Comparison of ENCODE assay signal across 8 mouse cellular contexts in genomic region chr19:32757831-32758792, GRCm38 (mm10). TPM values are rescaled to one million over a fixed set of nuclear protein-coding genes. Genes with fewer than 3 reads are reported as not detected.
DNase-seq lines count a peak whose midpoint lies in the region; ATAC-seq and TF ChIP-seq lines count a peak whose summit lies in the region.

No protein-coding gene starts in this region.

- peak overlapping the region; percentile 96 for H3K9ac ChIP-seq in MEL (ENCODE audit: control insufficient read depth, low read depth, low read length, poor library complexity, severe bottlenecking)
- peak overlapping the region; percentile 97 for H3K9ac ChIP-seq in forebrain, embryonic 16.5 days (replicated peaks; ENCODE audit: low read depth, low read length)
- H3K9ac ChIP-seq in hindbrain, embryonic 14.5 days: peak overlapping the region; percentile 97

- peak; percentile 69 for DNase-seq in MEL (ENCODE audit: low read depth, low spot score)
- DNase-seq in c-Kit-negative CD71-positive TER-119-positive erythroid progenitor cells, embryonic 14.5 days (ENCODE audit: low read depth, low spot score): peak; percentile 24
- peak; percentile 50 for DNase-seq in hindbrain, embryonic 14.5 days (ENCODE audit: low spot score)
- DNase-seq in left cerebral cortex, adult 2 months (ENCODE audit: extremely low spot score in 1 of 2, low spot score in 2 of 2): peak; percentile 57 to 62
- DNase-seq in skeletal muscle tissue, adult 2 months (ENCODE audit: low read depth, low spot score): peak; percentile 28
- DNase-seq in yolk sac, embryonic 10.5 days (ENCODE audit: low spot score): peak; percentile 64

- TF ChIP-seq POLR2A in MEL (IDR thresholded peaks at IDR 0.05; ENCODE audit: control insufficient read depth in 1 of 2, insufficient read depth in 1 of 2, low read depth in 1 of 2, low read length in 2 of 2, poor library complexity in 1 of 2): no peak

- H3K9me3 ChIP-seq in MEL (replicated peaks; ENCODE audit: insufficient read depth, low read length): no peaks in the 10 kb centered on the region
- H3K9me3 ChIP-seq in forebrain, embryonic 16.5 days (ENCODE audit: control insufficient read depth, low read length): no peaks in the 10 kb centered on the region
- H3K9me3 ChIP-seq in hindbrain, embryonic 14.5 days (ENCODE audit: control insufficient read depth, low read length): no peaks in the 10 kb centered on the region

- H3K27ac ChIP-seq in MEL (ENCODE audit: control insufficient read depth, low read depth, low read length) (peak overlapping the region; percentile 65), macrophage (peak overlapping the region; percentile 51)
- H3K27ac ChIP-seq in forebrain, embryonic 16.5 days (ENCODE audit: low read length): peak overlapping the region; percentile 99
- peak overlapping the region; percentile 98 for H3K27ac ChIP-seq in hindbrain, embryonic 14.5 days
- H3K27ac ChIP-seq in left cerebral cortex, adult 2 months: peak overlapping the region; percentile 97

- peak; percentile 15 for ATAC-seq in forebrain, embryonic 16.5 days
- peak; percentile 9 for ATAC-seq in hindbrain, embryonic 14.5 days (ENCODE audit: low FRiP score)

- TF ChIP-seq RAD21 in MEL (IDR thresholded peaks at IDR 0.05; ENCODE audit: low read depth, low read length): no peak

- H3K36me3 ChIP-seq in MEL (ENCODE audit: control insufficient read depth in 1 of 2, insufficient read depth in 2 of 2, low read length in 2 of 2) (peaks cover 3 to 21% of the 10 kb centered on the region in 2 experiments; a peak in 3 of 4 replicates), macrophage (ENCODE audit: inconsistent target) (no peaks in the 10 kb centered on the region)
- no peaks in the 10 kb centered on the region for H3K36me3 ChIP-seq in forebrain, embryonic 16.5 days (ENCODE audit: control insufficient read depth, insufficient read depth)
- no peaks in the 10 kb centered on the region for H3K36me3 ChIP-seq in hindbrain, embryonic 14.5 days (replicated peaks; ENCODE audit: control insufficient read depth, insufficient read depth)

- peak overlapping the region; percentile 82 for H3K4me2 ChIP-seq in forebrain, embryonic 16.5 days (ENCODE audit: low read length)
- peak overlapping the region; percentile 99 for H3K4me2 ChIP-seq in hindbrain, embryonic 14.5 days (replicated peaks)

- peaks cover 6 to 8% of the 10 kb centered on the region in 2 experiments; a peak in 3 of 4 replicates for H3K4me1 ChIP-seq in MEL (ENCODE audit: control insufficient read depth in 1 of 2, insufficient read depth in 2 of 2, low read length in 2 of 2)
- peaks cover 22% of the 10 kb centered on the region for H3K4me1 ChIP-seq in forebrain, embryonic 16.5 days (replicated peaks; ENCODE audit: control insufficient read depth, insufficient read depth, low read length)
- H3K4me1 ChIP-seq in hindbrain, embryonic 14.5 days (replicated peaks; ENCODE audit: control insufficient read depth, insufficient read depth, low read length): peaks cover 36% of the 10 kb centered on the region

- TF ChIP-seq CTCF in MEL (IDR thresholded peaks at IDR 0.05 in 2 of 3, conservative IDR thresholded peaks at IDR 0.05 in 1 of 3; ENCODE audit: control insufficient read depth in 1 of 3, insufficient read depth in 1 of 3, low read depth in 2 of 3, low read length in 3 of 3, poor library complexity in 1 of 3, severe bottlenecking in 1 of 3): no peak
- TF ChIP-seq CTCF in left cerebral cortex, adult 2 months (IDR thresholded peaks at IDR 0.05): no peak

- peak overlapping the region; percentile 90 to 94 for H3K4me3 ChIP-seq in MEL (ENCODE audit: control insufficient read depth in 1 of 2, insufficient read depth in 1 of 2, low read depth in 2 of 2, low read length in 2 of 2)
- peak overlapping the region; percentile 80 for H3K4me3 ChIP-seq in forebrain, embryonic 16.5 days (replicated peaks; ENCODE audit: low read length)
- peak overlapping the region; percentile 92 for H3K4me3 ChIP-seq in hindbrain, embryonic 14.5 days (replicated peaks; ENCODE audit: low read length)
- H3K4me3 ChIP-seq in left cerebral cortex, adult 2 months: peak overlapping the region; percentile 92
- H3K4me3 ChIP-seq in macrophage (ENCODE audit: inconsistent target): peak overlapping the region; percentile 72

- no peak for TF ChIP-seq EP300 in MEL (IDR thresholded peaks at IDR 0.05; ENCODE audit: low read depth in 1 of 2, low read length in 2 of 2)

- intact Hi-C loops in left cerebral cortex, adult 2 months (cut with DNase I): loop anchor here (2.0 to 5.0 kb wide), 5 partner anchors 45 to 607 kb away; no protein-coding TSS in a partner anchor

- H3K27me3 ChIP-seq in MEL (ENCODE audit: control insufficient read depth in 1 of 2, insufficient read depth in 2 of 2, low read length in 2 of 2): no peaks in the 10 kb centered on the region
- H3K27me3 ChIP-seq in forebrain, embryonic 16.5 days (replicated peaks; ENCODE audit: control insufficient read depth, insufficient read depth, low read length): no peaks in the 10 kb centered on the region
- no peaks in the 10 kb centered on the region for H3K27me3 ChIP-seq in hindbrain, embryonic 14.5 days (ENCODE audit: control insufficient read depth, insufficient read depth, low read length)

- peaks cover 40% of the 10 kb centered on the region for H3K79me2 ChIP-seq in MEL (ENCODE audit: control insufficient read depth, insufficient read depth, low read length, poor library complexity)
- H3K79me2 ChIP-seq in macrophage (ENCODE audit: inconsistent target): peaks cover 51% of the 10 kb centered on the region

- 0% methylated on average over 59 of the region's 69 CpGs for WGBS in forebrain, embryonic 16.5 days
- under 1% methylated on average over 46 of the region's 69 CpGs for WGBS in hindbrain, embryonic 14.5 days
- WGBS in macrophage (ENCODE audit: missing documents): 2% methylated on average over 63 of the region's 69 CpGs

TF ChIP-seq in MEL, 35 proteins besides CTCF, POLR2A, EP300 and RAD21 (continues in another document):
- TF ChIP-seq E2F4 (IDR thresholded peaks at IDR 0.05; ENCODE audit: borderline replicate concordance, low read depth, low read length) (0 out of 2 replicates have a peak, but pooled peaks have one; percentile 35), ZMIZ1 (IDR thresholded peaks at IDR 0.05; ENCODE audit: low read depth, low read length) (no peak), ZNF384 (IDR thresholded peaks at IDR 0.05; ENCODE audit: low read depth, low read length) (no peak), BHLHE40 (IDR thresholded peaks at IDR 0.05; ENCODE audit: borderline replicate concordance, low read depth, low read length) (no peak), KAT2A (conservative IDR thresholded peaks at IDR 0.05; ENCODE audit: low read depth, low read length) (no peak), MAZ (IDR thresholded peaks at IDR 0.05; ENCODE audit: low read depth, low read length) (no peak), TAL1 (IDR thresholded peaks at IDR 0.05; ENCODE audit: low read length) (no peak), POLR2AphosphoS2 (IDR thresholded peaks at IDR 0.05; ENCODE audit: low read length) (no peak), ELF1 (IDR thresholded peaks at IDR 0.05; ENCODE audit: low read depth, low read length) (no peak), UBTF (IDR thresholded peaks at IDR 0.05; ENCODE audit: borderline replicate concordance, insufficient read depth, low read depth, low read length) (0 out of 2 replicates have a peak, but pooled peaks have one; percentile 59), ETS1 (IDR thresholded peaks at IDR 0.05; ENCODE audit: low read depth, low read length) (no peak), CHD1 (IDR thresholded peaks at IDR 0.05; ENCODE audit: low read depth, low read length) (peak; percentile 38; the same call in 1 of the 2 replicates), MAX (IDR thresholded peaks at IDR 0.05; ENCODE audit: low read length) (0 out of 2 replicates have a peak, but pooled peaks have one; percentile 29), TBP (IDR thresholded peaks at IDR 0.05; ENCODE audit: low read depth, low read length) (0 out of 2 replicates have a peak, but pooled peaks have one; percentile 13), MAFK (IDR thresholded peaks at IDR 0.05; ENCODE audit: borderline replicate concordance, low read depth, low read length) (no peak), RCOR1 (IDR thresholded peaks at IDR 0.05; ENCODE audit: low read depth, low read length) (no peak), GABPA (IDR thresholded peaks at IDR 0.05; ENCODE audit: low read depth, low read length) (no peak), ZKSCAN1 (IDR thresholded peaks at IDR 0.05; ENCODE audit: low read depth, low read length) (no peak), NRF1 (IDR thresholded peaks at IDR 0.05; ENCODE audit: insufficient read depth, low read depth, low read length, poor library complexity, severe bottlenecking) (no peak)

RNA-seq across cellular contexts. Expression of gene Pten, which starts 0.8 kb away (rescaled TPM):
- 35.3 and 35.8 TPM in 2 replicates for total RNA-seq in MEL (2012; rRNA removed)
- polyA plus RNA-seq in MEL (2012; ENCODE audit: insufficient read depth in 1 of 2, insufficient read length in 2 of 2, low read depth in 1 of 2, low replicate concordance in 2 of 2, missing spikeins in 1 of 2): 100 to 1,000 TPM in 1 of 2 experiments, 10 to 100 TPM in 1; 22.7 to 104 TPM
- polyA plus RNA-seq in forebrain, embryonic 16.5 days (2015; fragmentation: Nextera tagmentation; extraction: Ambion mirVana): 11.5 and 13.4 TPM in 2 replicates
- 21.8 and 22.8 TPM in 2 replicates for polyA plus RNA-seq in hindbrain, embryonic 14.5 days (2014; fragmentation: Nextera tagmentation; extraction: Ambion mirVana)
- total RNA-seq in left cerebral cortex, adult 2 months (2021): 100 to 1,000 TPM; 141 to 154 TPM
- 100 to 1,000 TPM in 15 of 26 experiments, 10 to 100 TPM in 11; 39.0 to 148 (median 112) TPM for total RNA-seq in macrophage (2018; cell fraction: chromatin; rRNA removed)
- total RNA-seq in macrophage (2018; cell fraction: cytosol; rRNA removed): 10 to 100 TPM; 42.6 to 69.1 (median 60.0) TPM
- 100 to 1,000 TPM in 9 of 26 experiments, 10 to 100 TPM in 17; 42.5 to 152 (median 84.4) TPM for total RNA-seq in macrophage (2018; cell fraction: nucleus; rRNA removed)
- 29.6 to 30.5 TPM (median 30.4 TPM) in 3 replicates for polyA plus RNA-seq in macrophage (2018)

RNA-seq across cellular contexts. Expression of gene Atad1, which starts 18.5 kb away (rescaled TPM):
- 45.6 and 48.4 TPM in 2 replicates for total RNA-seq in MEL (2012; rRNA removed)
- 10 to 100 TPM in 1 of 2 experiments, not detected in 1; 35.8 TPM for polyA plus RNA-seq in MEL (2012; ENCODE audit: insufficient read depth in 1 of 2, insufficient read length in 2 of 2, low read depth in 1 of 2, low replicate concordance in 2 of 2, missing spikeins in 1 of 2)
- 123 and 129 TPM in 2 replicates for polyA plus RNA-seq in forebrain, embryonic 16.5 days (2015; fragmentation: Nextera tagmentation; extraction: Ambion mirVana)
- 128 and 144 TPM in 2 replicates for polyA plus RNA-seq in hindbrain, embryonic 14.5 days (2014; fragmentation: Nextera tagmentation; extraction: Ambion mirVana)
- total RNA-seq in left cerebral cortex, adult 2 months (2021): 10 to 100 TPM; 91.3 to 96.5 TPM
- total RNA-seq in macrophage (2018; cell fraction: chromatin; rRNA removed): 100 to 1,000 TPM in 1 of 26 experiments, 10 to 100 TPM in 25; 25.3 to 161 (median 56.5) TPM
- total RNA-seq in macrophage (2018; cell fraction: cytosol; rRNA removed): 10 to 100 TPM; 52.6 to 75.1 (median 61.2) TPM
- 100 to 1,000 TPM in 12 of 26 experiments, 10 to 100 TPM in 14; 50.2 to 195 (median 95.8) TPM for total RNA-seq in macrophage (2018; cell fraction: nucleus; rRNA removed)
- polyA plus RNA-seq in macrophage (2018): 49.6 to 65.6 TPM (median 57.5 TPM) in 3 replicates

Comparison
In these comparisons a context has a peak if more than half of its experiments do, and no peak if none do; other contexts are left out.
1. Peak in every context shown above with its lines: DNase-seq, ATAC-seq, H3K4me3 ChIP-seq and H3K27ac ChIP-seq.